Mouse (Mus musculus) inflammation-experienced regulatory T-cells, adult 6 months (primary cell): ENCODE measurements around the gene Kcnj14. TPM values are rescaled to one million over a fixed set of nuclear protein-coding genes. Genes with fewer than 3 reads are reported as not detected.

Experiments
- ATAC-seq: one replicate; pipeline ENCODE4 v1.8.0; 2017
- polyA plus RNA-seq, 3 experiments: library from polyadenylated mRNA; unstranded; fragments of 100-300 nt; shearing (Covaris generic); gene quantifications; one replicate each; pipeline ENCODE4 v1.2.1; 2017

The Kcnj14 gene
- polyA plus RNA-seq, 3 experiments from 2014 or later = not detected

- no peak for ATAC-seq
Measured at GRCm38 (mm10) chr7:45831128-45831525, 6.5 kb upstream of the Kcnj14 start.

GRCm38 (mm10) chr7:45830427-45831127, 6.0 kb upstream of the Kcnj14 start, which contains the start of gene Grwd1:
TSS of gene Grwd1 (minus strand) at chr7:45830944.
- peak; percentile 98 for ATAC-seq

- ATAC-seq = no peak
Measured at GRCm38 (mm10) chr7:45826631-45827030, 2.0 kb upstream of the Kcnj14 start.

- ATAC-seq = no peak
Measured at GRCm38 (mm10) chr7:45820913-45821312, 3.7 kb downstream of the Kcnj14 start.

- no peak for ATAC-seq
Measured at GRCm38 (mm10) chr7:45819843-45820242, 4.7 kb downstream of the Kcnj14 start.

- ATAC-seq = no peak
Measured at GRCm38 (mm10) chr7:45815984-45816351, 8.6 kb downstream of the Kcnj14 start.

GRCm38 (mm10) chr7:45815323-45815983, 9.1 kb downstream of the Kcnj14 start:
- no peak for ATAC-seq

GRCm38 (mm10) chr7:45814841-45815240, 9.7 kb downstream of the Kcnj14 start:
- ATAC-seq = no peak

- ATAC-seq = peak; percentile 98
Measured at GRCm38 (mm10) chr7:45813787-45814779, 10.5 kb downstream of the Kcnj14 start, which contains the start of gene Cyth2. TSS of gene Cyth2 (minus strand) at chr7:45814581.

GRCm38 (mm10) chr7:45812921-45813320, 11.7 kb downstream of the Kcnj14 start:
- ATAC-seq = no peak

- ATAC-seq = no peak
Measured at GRCm38 (mm10) chr7:45809276-45810075, 15.1 kb downstream of the Kcnj14 start.

- no peak for ATAC-seq
Measured at GRCm38 (mm10) chr7:45808471-45808870, 16.1 kb downstream of the Kcnj14 start.

- ATAC-seq = no peak
Measured at GRCm38 (mm10) chr7:45805941-45806340, 18.6 kb downstream of the Kcnj14 start.

GRCm38 (mm10) chr7:45802551-45802950, 22.0 kb downstream of the Kcnj14 start:
- no peak for ATAC-seq

GRCm38 (mm10) chr7:45801348-45801747, 23.2 kb downstream of the Kcnj14 start:
- ATAC-seq = peak; percentile 71

GRCm38 (mm10) chr7:45800546-45801204, 23.9 kb downstream of the Kcnj14 start:
- ATAC-seq = peak; percentile 46

GRCm38 (mm10) chr7:45800001-45800400, 24.6 kb downstream of the Kcnj14 start:
- no peak for ATAC-seq

GRCm38 (mm10) chr7:45798931-45799330, 25.7 kb downstream of the Kcnj14 start:
- ATAC-seq = peak; percentile 60

GRCm38 (mm10) chr7:45798511-45798836, 26.1 kb downstream of the Kcnj14 start:
- ATAC-seq = peak; percentile 19

- ATAC-seq = no peak
Measured at GRCm38 (mm10) chr7:45797661-45798510, 26.7 kb downstream of the Kcnj14 start.

GRCm38 (mm10) chr7:45796950-45797349, 27.6 kb downstream of the Kcnj14 start:
- no peak for ATAC-seq
